7 mouse cellular contexts compared by ENCODE assay signal in genomic region chr9:120129276-120129675, GRCm38 (mm10). TPM values are rescaled to one million over a fixed set of nuclear protein-coding genes. Genes with fewer than 3 reads are reported as not detected.
DNase-seq lines count a peak whose midpoint lies in the region; ATAC-seq and TF ChIP-seq lines count a peak whose summit lies in the region.

No protein-coding gene starts in this region.

- no peak for DNase-seq in midbrain, embryonic 10.5 days (ENCODE audit: low spot score)
- DNase-seq in midbrain, postnatal 0 days (ENCODE audit: low spot score): no peak
- DNase-seq in stomach, postnatal 0 days (ENCODE audit: low spot score): no peak
- no peak for DNase-seq in ovary, postnatal 14 days (ENCODE audit: low spot score)
- no peak for DNase-seq in left cerebral cortex, postnatal 36 days (ENCODE audit: low spot score in 2 of 2)

- peak overlapping the region; percentile 99 for H3K27ac ChIP-seq in midbrain, embryonic 10.5 days (replicated peaks)
- no peak overlapping the region for H3K27ac ChIP-seq in midbrain, postnatal 0 days (ENCODE audit: low read depth, low read length)
- H3K27ac ChIP-seq in embryonic fibroblast, embryonic 13.5 days (ENCODE audit: insufficient read depth, low read length): no peak overlapping the region
- no peak overlapping the region for H3K27ac ChIP-seq in limb, embryonic 13.5 days
- no peak overlapping the region for H3K27ac ChIP-seq in stomach, postnatal 0 days (replicated peaks)

- H3K36me3 ChIP-seq in midbrain, embryonic 10.5 days: peaks cover 52% of the 10 kb centered on the region
- H3K36me3 ChIP-seq in midbrain, postnatal 0 days (ENCODE audit: insufficient read depth, low read length): peaks cover 29% of the 10 kb centered on the region
- H3K36me3 ChIP-seq in limb, embryonic 13.5 days: peaks cover 49% of the 10 kb centered on the region
- H3K36me3 ChIP-seq in stomach, postnatal 0 days (ENCODE audit: control insufficient read depth, insufficient read depth, low read length): peaks cover 15% of the 10 kb centered on the region; the same call in 1 of the 2 replicates

- ATAC-seq in midbrain, postnatal 0 days (ENCODE audit: low FRiP score): no peak
- no peak for ATAC-seq in limb, embryonic 13.5 days (ENCODE audit: low FRiP score, low read depth)
- no peak for ATAC-seq in stomach, postnatal 0 days (ENCODE audit: low FRiP score, low TSS enrichment)

- WGBS in midbrain, embryonic 10.5 days: 81% methylated on average over 10 of the region's 10 CpGs
- WGBS in midbrain, postnatal 0 days: 76% methylated on average over 10 of the region's 10 CpGs
- WGBS in limb, embryonic 13.5 days: 77% methylated on average over 10 of the region's 10 CpGs
- WGBS in stomach, postnatal 0 days: 60% methylated on average over 10 of the region's 10 CpGs

- intact Hi-C loops in left cerebral cortex, postnatal 36 days (cut with DNase I): loop anchor here (5.0 kb wide), 1 partner anchor 363 kb away; the partner anchor contains the start of gene Eif1b

- H3K9me3 ChIP-seq in midbrain, embryonic 10.5 days (replicated peaks): no peaks in the 10 kb centered on the region
- H3K9me3 ChIP-seq in midbrain, postnatal 0 days (ENCODE audit: low read length): no peaks in the 10 kb centered on the region
- H3K9me3 ChIP-seq in limb, embryonic 13.5 days: no peaks in the 10 kb centered on the region
- no peaks in the 10 kb centered on the region for H3K9me3 ChIP-seq in stomach, postnatal 0 days (ENCODE audit: control insufficient read depth, low read length)

- TF ChIP-seq EP300 in stomach, postnatal 0 days (optimal IDR thresholded peaks at IDR 0.05): no peak

- H3K4me1 ChIP-seq in midbrain, embryonic 10.5 days: peaks cover 20% of the 10 kb centered on the region
- H3K4me1 ChIP-seq in midbrain, postnatal 0 days (ENCODE audit: insufficient read depth, low read length): 0 out of 2 replicates have a peak, but pooled peaks cover 4% of the 10 kb centered on the region
- no peaks in the 10 kb centered on the region for H3K4me1 ChIP-seq in embryonic fibroblast, embryonic 13.5 days (ENCODE audit: control insufficient read depth, insufficient read depth, low read length)
- H3K4me1 ChIP-seq in limb, embryonic 13.5 days: peaks cover 15% of the 10 kb centered on the region
- H3K4me1 ChIP-seq in stomach, postnatal 0 days (replicated peaks; ENCODE audit: control insufficient read depth, insufficient read depth): no peaks in the 10 kb centered on the region

- no peak overlapping the region; the same call in 1 of the 2 replicates for H3K4me2 ChIP-seq in midbrain, postnatal 0 days (ENCODE audit: low read depth, low read length, poor library complexity, severe bottlenecking)
- peak overlapping the region; percentile 84 for H3K4me2 ChIP-seq in limb, embryonic 13.5 days (replicated peaks)
- H3K4me2 ChIP-seq in stomach, postnatal 0 days (replicated peaks; ENCODE audit: low read depth): peak overlapping the region; percentile 73

- no peak for TF ChIP-seq CTCF in midbrain, postnatal 0 days (IDR thresholded peaks at IDR 0.05)
- no peak for TF ChIP-seq CTCF in embryonic fibroblast, embryonic 13.5 days (IDR thresholded peaks at IDR 0.05; ENCODE audit: borderline replicate concordance, insufficient read depth, low read length)
- TF ChIP-seq CTCF in stomach, postnatal 0 days (IDR thresholded peaks at IDR 0.05; ENCODE audit: low read depth): no peak

- H3K4me3 ChIP-seq in midbrain, embryonic 10.5 days: peak overlapping the region; percentile 95
- H3K4me3 ChIP-seq in midbrain, postnatal 0 days (ENCODE audit: low read depth, low read length): no peak overlapping the region; the same call in 1 of the 2 replicates
- H3K4me3 ChIP-seq in embryonic fibroblast, embryonic 13.5 days (ENCODE audit: insufficient read depth, low read length): peak overlapping the region; percentile 98
- H3K4me3 ChIP-seq in limb, embryonic 13.5 days: peak overlapping the region; percentile 100
- peak overlapping the region; percentile 99; the same call in 1 of the 2 replicates for H3K4me3 ChIP-seq in stomach, postnatal 0 days (ENCODE audit: low read depth, low read length)

- no peaks in the 10 kb centered on the region for H3K27me3 ChIP-seq in midbrain, embryonic 10.5 days (ENCODE audit: low read depth, poor library complexity, severe bottlenecking)
- H3K27me3 ChIP-seq in midbrain, postnatal 0 days (ENCODE audit: insufficient read depth, low read length): no peaks in the 10 kb centered on the region
- no peaks in the 10 kb centered on the region for H3K27me3 ChIP-seq in limb, embryonic 13.5 days
- no peaks in the 10 kb centered on the region for H3K27me3 ChIP-seq in stomach, postnatal 0 days (ENCODE audit: control insufficient read depth, insufficient read depth, low read length)

- TF ChIP-seq POLR2A in embryonic fibroblast, embryonic 13.5 days (IDR thresholded peaks at IDR 0.05; ENCODE audit: low read depth, low read length): no peak

- H3K9ac ChIP-seq in midbrain, postnatal 0 days (replicated peaks; ENCODE audit: low read length, poor library complexity, severe bottlenecking): no peak overlapping the region
- peak overlapping the region; percentile 100 for H3K9ac ChIP-seq in limb, embryonic 13.5 days
- peak overlapping the region; percentile 97; the same call in 1 of the 2 replicates for H3K9ac ChIP-seq in stomach, postnatal 0 days (ENCODE audit: low read length)

RNA-seq across cellular contexts. Expression of gene Rpsa, which starts 1.8 kb away (rescaled TPM):
- 1,349 and 1,575 TPM in 2 replicates for polyA plus RNA-seq in midbrain, embryonic 10.5 days (2016; fragmentation: Nextera tagmentation; extraction: Ambion mirVana)
- total RNA-seq in midbrain, postnatal 0 days (2014; rRNA removed): 1,524 and 1,627 TPM in 2 replicates
- polyA plus RNA-seq in midbrain, postnatal 0 days (2015; fragmentation: Nextera tagmentation; extraction: Ambion mirVana): 876 and 966 TPM in 2 replicates
- polyA plus RNA-seq in embryonic fibroblast, embryonic 13.5 days (2011; ENCODE audit: insufficient read length, low read depth, missing spikeins): 2,453 and 2,643 TPM in 2 replicates
- 1,301 and 1,325 TPM in 2 replicates for polyA plus RNA-seq in limb, embryonic 13.5 days (2015; fragmentation: Nextera tagmentation; extraction: Ambion mirVana)
- polyA plus RNA-seq in stomach, postnatal 0 days (2015; fragmentation: Nextera tagmentation; extraction: Ambion mirVana): 941 and 957 TPM in 2 replicates
- total RNA-seq in left cerebral cortex, postnatal 36 days (2021): 100 to 1,000 TPM; 361 to 417 TPM

RNA-seq across cellular contexts. Expression of gene Slc25a38, which starts 19.1 kb away (rescaled TPM):
- polyA plus RNA-seq in midbrain, embryonic 10.5 days (2016; fragmentation: Nextera tagmentation; extraction: Ambion mirVana): 40.4 and 42.1 TPM in 2 replicates
- 46.6 and 60.0 TPM in 2 replicates for total RNA-seq in midbrain, postnatal 0 days (2014; rRNA removed)
- 35.3 and 37.8 TPM in 2 replicates for polyA plus RNA-seq in midbrain, postnatal 0 days (2015; fragmentation: Nextera tagmentation; extraction: Ambion mirVana)
- 16.5 and 17.1 TPM in 2 replicates for polyA plus RNA-seq in embryonic fibroblast, embryonic 13.5 days (2011; ENCODE audit: insufficient read length, low read depth, missing spikeins)
- polyA plus RNA-seq in limb, embryonic 13.5 days (2015; fragmentation: Nextera tagmentation; extraction: Ambion mirVana): 34.0 and 37.3 TPM in 2 replicates
- 16.3 and 18.2 TPM in 2 replicates for polyA plus RNA-seq in stomach, postnatal 0 days (2015; fragmentation: Nextera tagmentation; extraction: Ambion mirVana)
- 10 to 100 TPM; 27.0 to 28.9 TPM for total RNA-seq in left cerebral cortex, postnatal 36 days (2021)

RNA-seq across cellular contexts. Expression of gene Mobp, which starts 20.2 kb away (rescaled TPM):
- 0.22 and 0.73 TPM in 2 replicates for polyA plus RNA-seq in midbrain, embryonic 10.5 days (2016; fragmentation: Nextera tagmentation; extraction: Ambion mirVana)
- 1.4 TPM in 1 of 2 replicates, not detected in the other for total RNA-seq in midbrain, postnatal 0 days (2014; rRNA removed)
- 0.15 and 0.16 TPM in 2 replicates for polyA plus RNA-seq in midbrain, postnatal 0 days (2015; fragmentation: Nextera tagmentation; extraction: Ambion mirVana)
- not detected in 2 replicates for polyA plus RNA-seq in embryonic fibroblast, embryonic 13.5 days (2011; ENCODE audit: insufficient read length, low read depth, missing spikeins)
- not detected in 2 replicates for polyA plus RNA-seq in limb, embryonic 13.5 days (2015; fragmentation: Nextera tagmentation; extraction: Ambion mirVana)
- polyA plus RNA-seq in stomach, postnatal 0 days (2015; fragmentation: Nextera tagmentation; extraction: Ambion mirVana): 0.32 and 0.51 TPM in 2 replicates
- 100 to 1,000 TPM; 355 to 475 TPM for total RNA-seq in left cerebral cortex, postnatal 36 days (2021)

RNA-seq across cellular contexts. Expression of gene Ccr8, which starts 37.4 kb away (rescaled TPM):
- polyA plus RNA-seq in midbrain, embryonic 10.5 days (2016; fragmentation: Nextera tagmentation; extraction: Ambion mirVana): not detected in 2 replicates
- not detected in 2 replicates for total RNA-seq in midbrain, postnatal 0 days (2014; rRNA removed)
- not detected in 2 replicates for polyA plus RNA-seq in midbrain, postnatal 0 days (2015; fragmentation: Nextera tagmentation; extraction: Ambion mirVana)
- not detected in 2 replicates for polyA plus RNA-seq in embryonic fibroblast, embryonic 13.5 days (2011; ENCODE audit: insufficient read length, low read depth, missing spikeins)
- polyA plus RNA-seq in limb, embryonic 13.5 days (2015; fragmentation: Nextera tagmentation; extraction: Ambion mirVana): 0.76 and 0.97 TPM in 2 replicates
- polyA plus RNA-seq in stomach, postnatal 0 days (2015; fragmentation: Nextera tagmentation; extraction: Ambion mirVana): 0.07 and 0.13 TPM in 2 replicates
- not detected for total RNA-seq in left cerebral cortex, postnatal 36 days (2021)

RNA-seq across cellular contexts. Expression of gene Cx3cr1, which starts 59.6 kb away (rescaled TPM):
- 5.9 and 6.7 TPM in 2 replicates for polyA plus RNA-seq in midbrain, embryonic 10.5 days (2016; fragmentation: Nextera tagmentation; extraction: Ambion mirVana)
- 12.6 and 19.3 TPM in 2 replicates for total RNA-seq in midbrain, postnatal 0 days (2014; rRNA removed)
- polyA plus RNA-seq in midbrain, postnatal 0 days (2015; fragmentation: Nextera tagmentation; extraction: Ambion mirVana): 6.8 and 9.0 TPM in 2 replicates
- polyA plus RNA-seq in embryonic fibroblast, embryonic 13.5 days (2011; ENCODE audit: insufficient read length, low read depth, missing spikeins): 0.13 and 2.9 TPM in 2 replicates
- 10.2 and 11.0 TPM in 2 replicates for polyA plus RNA-seq in limb, embryonic 13.5 days (2015; fragmentation: Nextera tagmentation; extraction: Ambion mirVana)
- 8.6 and 9.5 TPM in 2 replicates for polyA plus RNA-seq in stomach, postnatal 0 days (2015; fragmentation: Nextera tagmentation; extraction: Ambion mirVana)
- 10 to 100 TPM; 30.9 to 32.8 TPM for total RNA-seq in left cerebral cortex, postnatal 36 days (2021)
